In genomic region chr7:127020491-127020890, GRCm38 (mm10) we compare ENCODE assay signal across 8 mouse cellular contexts. TPM values are rescaled to one million over a fixed set of nuclear protein-coding genes. Genes with fewer than 3 reads are reported as not detected.
DNase-seq lines count a peak whose midpoint lies in the region; ATAC-seq lines count a peak whose summit lies in the region.

No protein-coding gene starts in this region.

- peak overlapping the region; percentile 93 for H3K4me2 ChIP-seq in heart, embryonic 16.5 days (ENCODE audit: low read depth, low read length)
- H3K4me2 ChIP-seq in hindbrain, embryonic 11.5 days (replicated peaks; ENCODE audit: low read depth, low read length): peak overlapping the region; percentile 84
- peak overlapping the region; percentile 85 for H3K4me2 ChIP-seq in midbrain, embryonic 13.5 days (replicated peaks)

- intact Hi-C loops in heart, postnatal 14 days (cut with DNase I): no loop called here

- peak overlapping the region; percentile 58 for H3K4me3 ChIP-seq in heart, embryonic 16.5 days (ENCODE audit: low read length)
- peak overlapping the region; percentile 39 for H3K4me3 ChIP-seq in brown adipose tissue, adult 24 weeks (ENCODE audit: insufficient read depth, low read depth, low read length)
- H3K4me3 ChIP-seq in hindbrain, embryonic 11.5 days (ENCODE audit: low read depth, low read length): peak overlapping the region; percentile 38
- H3K4me3 ChIP-seq in midbrain, embryonic 13.5 days (replicated peaks): peak overlapping the region; percentile 56

- H3K9me3 ChIP-seq in heart, embryonic 16.5 days (replicated peaks; ENCODE audit: control insufficient read depth, low read length): no peaks in the 10 kb centered on the region
- no peaks in the 10 kb centered on the region for H3K9me3 ChIP-seq in hindbrain, embryonic 11.5 days (ENCODE audit: control insufficient read depth, low read length)
- H3K9me3 ChIP-seq in midbrain, embryonic 13.5 days: no peaks in the 10 kb centered on the region

- no peaks in the 10 kb centered on the region for H3K27me3 ChIP-seq in heart, embryonic 16.5 days (ENCODE audit: control insufficient read depth, insufficient read depth, low read length)
- no peaks in the 10 kb centered on the region for H3K27me3 ChIP-seq in hindbrain, embryonic 11.5 days (ENCODE audit: control insufficient read depth, insufficient read depth, low read length)
- H3K27me3 ChIP-seq in midbrain, embryonic 13.5 days: no peaks in the 10 kb centered on the region

- 40% methylated on average over 5 of the region's 5 CpGs for WGBS in heart, embryonic 16.5 days
- WGBS in hindbrain, embryonic 11.5 days: 46% methylated on average over 5 of the region's 5 CpGs
- 26% methylated on average over 5 of the region's 5 CpGs for WGBS in midbrain, embryonic 13.5 days

- peak overlapping the region; percentile 79 for H3K9ac ChIP-seq in heart, embryonic 16.5 days (ENCODE audit: low read length)
- H3K9ac ChIP-seq in hindbrain, embryonic 11.5 days (ENCODE audit: low read depth, low read length): peak overlapping the region; percentile 74
- H3K9ac ChIP-seq in midbrain, embryonic 13.5 days (replicated peaks): peak overlapping the region; percentile 84

- H3K27ac ChIP-seq in heart, embryonic 16.5 days (ENCODE audit: low read length): peak overlapping the region; percentile 65
- H3K27ac ChIP-seq in brown adipose tissue, adult 24 weeks (replicated peaks; ENCODE audit: low read depth, low read length): no peak overlapping the region
- H3K27ac ChIP-seq in hindbrain, embryonic 11.5 days (ENCODE audit: low read depth, low read length): peak overlapping the region; percentile 75
- H3K27ac ChIP-seq in midbrain, embryonic 13.5 days: peak overlapping the region; percentile 100

- no peak for ATAC-seq in heart, embryonic 16.5 days (replicated peaks; ENCODE audit: extremely low read depth, insufficient read depth, low FRiP score)
- no peak for ATAC-seq in hindbrain, embryonic 11.5 days (ENCODE audit: low FRiP score)
- no peak for ATAC-seq in midbrain, embryonic 13.5 days

- peaks cover 21% of the 10 kb centered on the region for H3K36me3 ChIP-seq in heart, embryonic 16.5 days (ENCODE audit: control insufficient read depth, insufficient read depth)
- H3K36me3 ChIP-seq in hindbrain, embryonic 11.5 days (ENCODE audit: control insufficient read depth, insufficient read depth, low read length): peaks cover 4% of the 10 kb centered on the region; the same call in 1 of the 2 replicates
- peaks cover 30% of the 10 kb centered on the region for H3K36me3 ChIP-seq in midbrain, embryonic 13.5 days

- DNase-seq in heart, postnatal 14 days: no peak
- no peak for DNase-seq in hindbrain, embryonic 11.5 days (ENCODE audit: low spot score)
- no peak for DNase-seq in yolk sac, embryonic 10.5 days (ENCODE audit: low spot score)
- DNase-seq in retina, postnatal 1 day: no peak
- no peak for DNase-seq in frontal cortex, adult 2 months (ENCODE audit: extremely low spot score in 1 of 2, low spot score in 1 of 2)

- H3K4me1 ChIP-seq in heart, embryonic 16.5 days (ENCODE audit: control insufficient read depth, insufficient read depth, low read length): peaks cover 56% of the 10 kb centered on the region
- H3K4me1 ChIP-seq in brown adipose tissue, adult 24 weeks (ENCODE audit: control insufficient read depth, insufficient read depth, insufficient read length, low read length): peaks cover 6% of the 10 kb centered on the region
- peaks cover 29% of the 10 kb centered on the region for H3K4me1 ChIP-seq in hindbrain, embryonic 11.5 days (replicated peaks; ENCODE audit: control insufficient read depth, insufficient read depth, low read length)
- peaks cover 85% of the 10 kb centered on the region for H3K4me1 ChIP-seq in midbrain, embryonic 13.5 days (replicated peaks)

RNA-seq across cellular contexts. Expression of gene Gm42742, which starts 0.4 kb away (rescaled TPM):
- polyA plus RNA-seq in heart, embryonic 16.5 days (2015; fragmentation: Nextera tagmentation; extraction: Ambion mirVana): 15.4 and 38.5 TPM in 2 replicates
- 10 to 100 TPM; 18.0 to 19.8 TPM for total RNA-seq in heart, postnatal 14 days (2021)
- 12.4 TPM in 1 of 2 replicates, not detected in the other for polyA plus RNA-seq in brown adipose tissue, adult 24 weeks (2012; ENCODE audit: insufficient read depth, insufficient read length, missing spikeins)
- polyA plus RNA-seq in hindbrain, embryonic 11.5 days (2014; fragmentation: Nextera tagmentation; extraction: Ambion mirVana): 50.4 and 53.7 TPM in 2 replicates
- polyA plus RNA-seq in midbrain, embryonic 13.5 days (2015; fragmentation: Nextera tagmentation; extraction: Ambion mirVana): 72.0 and 73.9 TPM in 2 replicates
- polyA plus RNA-seq in frontal cortex, adult 2 months (2012; rRNA removed): 95.5 and 113 TPM in 2 replicates

RNA-seq across cellular contexts. Expression of gene Prrt2, which starts 0.5 kb away (rescaled TPM):
- 1.6 and 2.4 TPM in 2 replicates for polyA plus RNA-seq in heart, embryonic 16.5 days (2015; fragmentation: Nextera tagmentation; extraction: Ambion mirVana)
- total RNA-seq in heart, postnatal 14 days (2021): 1 to 10 TPM; 1.1 to 1.2 TPM
- 0.55 and 0.58 TPM in 2 replicates for polyA plus RNA-seq in brown adipose tissue, adult 24 weeks (2012; ENCODE audit: insufficient read depth, insufficient read length, missing spikeins)
- 7.2 and 7.7 TPM in 2 replicates for polyA plus RNA-seq in hindbrain, embryonic 11.5 days (2014; fragmentation: Nextera tagmentation; extraction: Ambion mirVana)
- polyA plus RNA-seq in midbrain, embryonic 13.5 days (2015; fragmentation: Nextera tagmentation; extraction: Ambion mirVana): 10.8 and 11.9 TPM in 2 replicates
- 227 and 259 TPM in 2 replicates for polyA plus RNA-seq in frontal cortex, adult 2 months (2012; rRNA removed)

RNA-seq across cellular contexts. Expression of gene Pagr1a, which starts 3.3 kb away (rescaled TPM):
- 61.0 and 78.5 TPM in 2 replicates for polyA plus RNA-seq in heart, embryonic 16.5 days (2015; fragmentation: Nextera tagmentation; extraction: Ambion mirVana)
- total RNA-seq in heart, postnatal 14 days (2021): 10 to 100 TPM; 15.2 to 20.6 TPM
- polyA plus RNA-seq in brown adipose tissue, adult 24 weeks (2012; ENCODE audit: insufficient read depth, insufficient read length, missing spikeins): 5.9 and 26.0 TPM in 2 replicates
- polyA plus RNA-seq in hindbrain, embryonic 11.5 days (2014; fragmentation: Nextera tagmentation; extraction: Ambion mirVana): 76.1 and 78.5 TPM in 2 replicates
- 39.8 and 40.8 TPM in 2 replicates for polyA plus RNA-seq in midbrain, embryonic 13.5 days (2015; fragmentation: Nextera tagmentation; extraction: Ambion mirVana)
- polyA plus RNA-seq in frontal cortex, adult 2 months (2012; rRNA removed): 30.0 and 42.3 TPM in 2 replicates

RNA-seq across cellular contexts. Expression of gene Pagr1b, which starts 4.2 kb away (rescaled TPM):
- polyA plus RNA-seq in heart, embryonic 16.5 days (2015; fragmentation: Nextera tagmentation; extraction: Ambion mirVana): 0.75 TPM in 1 of 2 replicates, not detected in the other
- total RNA-seq in heart, postnatal 14 days (2021): not detected
- 14.1 TPM in 1 of 2 replicates, not detected in the other for polyA plus RNA-seq in brown adipose tissue, adult 24 weeks (2012; ENCODE audit: insufficient read depth, insufficient read length, missing spikeins)
- polyA plus RNA-seq in hindbrain, embryonic 11.5 days (2014; fragmentation: Nextera tagmentation; extraction: Ambion mirVana): not detected in 2 replicates
- polyA plus RNA-seq in midbrain, embryonic 13.5 days (2015; fragmentation: Nextera tagmentation; extraction: Ambion mirVana): 0.30 TPM in 1 of 2 replicates, not detected in the other
- polyA plus RNA-seq in frontal cortex, adult 2 months (2012; rRNA removed): 1.7 and 2.4 TPM in 2 replicates

RNA-seq across cellular contexts. Expression of gene Mvp, which starts 6.1 kb away (rescaled TPM):
- polyA plus RNA-seq in heart, embryonic 16.5 days (2015; fragmentation: Nextera tagmentation; extraction: Ambion mirVana): 15.9 and 20.6 TPM in 2 replicates
- 10 to 100 TPM; 44.6 to 45.9 TPM for total RNA-seq in heart, postnatal 14 days (2021)
- 27.9 and 52.7 TPM in 2 replicates for polyA plus RNA-seq in brown adipose tissue, adult 24 weeks (2012; ENCODE audit: insufficient read depth, insufficient read length, missing spikeins)
- 3.4 and 3.5 TPM in 2 replicates for polyA plus RNA-seq in hindbrain, embryonic 11.5 days (2014; fragmentation: Nextera tagmentation; extraction: Ambion mirVana)
- 3.0 and 3.7 TPM in 2 replicates for polyA plus RNA-seq in midbrain, embryonic 13.5 days (2015; fragmentation: Nextera tagmentation; extraction: Ambion mirVana)
- 8.3 and 8.8 TPM in 2 replicates for polyA plus RNA-seq in frontal cortex, adult 2 months (2012; rRNA removed)

Comparison
In these comparisons a context has a peak if more than half of its experiments do, and no peak if none do; other contexts are left out.
1. RNA of gene Prrt2, which starts 0.5 kb away (polyA plus RNA-seq): 227 to 259 TPM in frontal cortex, adult 2 months; 10.8 to 11.9 TPM in midbrain, embryonic 13.5 days, 7.2 to 7.7 TPM in hindbrain, embryonic 11.5 days, 1.6 to 2.4 TPM in heart, embryonic 16.5 days and 0.55 to 0.58 TPM in brown adipose tissue, adult 24 weeks; every median in the first group is over 10 times any median in the second.
2. Peak in every context shown above with its lines, with median percentiles within 50 percentile points of each other: H3K4me2 ChIP-seq, H3K4me3 ChIP-seq and H3K9ac ChIP-seq.